Mouse (Mus musculus) gastrocnemius, adult 2 months (tissue): ENCODE measurements at regions not wholly inside any gene's neighbourhood (a gene's known extent, or its start where the extent isn't known, plus 50 kb on each side); places are given as distances from the start of the nearest gene placed in this dataset.

Experiments used
- DNase-seq: peaks from one replicate; pipeline ENCODE4 v3.0.0; 2022
- H3K27ac ChIP-seq: fragments of 200-600 bp; 2 replicates; pipeline ENCODE4 v1.8.1; 2022; ENCODE audit warnings: mild to moderate bottlenecking
- H3K4me3 ChIP-seq: fragments of 200-600 bp; 2 replicates; pipeline ENCODE4 v1.8.1; 2022; ENCODE audit warnings: mild to moderate bottlenecking, moderate library complexity
- CTCF ChIP-seq: fragments of 200-600 bp; IDR thresholded peaks from 2 replicates; pipeline ENCODE4 v1.8.1; 2022; ENCODE audit warnings: antibody characterized with exemption, mild to moderate bottlenecking, moderate library complexity
- intact Hi-C: fragments of 180-260 bp; cut with DNase I; formaldehyde crosslinking; loops from one replicate; pipeline ENCODE4 v1.15.1; 2025

- intact Hi-C loops, result no loop called here
- Histone ChIP-seq H3K27ac (no peak overlapping the region), H3K4me3 (no peak overlapping the region)
- TF ChIP-seq CTCF, result no peak
- DNase-seq, result no peak
Observed at GRCm38 (mm10) chr15:51734194-51734593, 2150.5 kb upstream of the Gm7489 start.
